Mouse (Mus musculus): ENCODE data around the gene Ccdc92b. TPM values are rescaled to one million over a fixed set of nuclear protein-coding genes. Genes with fewer than 3 reads are reported as not detected.
"Not testable (repeated sequence)": the region's sequence is repeated elsewhere in the genome, so short reads cannot be mapped to it uniquely, and the experiment has no call there.

Ccdc92b gene
- polyA plus RNA-seq (2015; fragmentation: Nextera tagmentation; extraction: Ambion mirVana): 3.3 and 4.0 TPM in 2 replicates

- WGBS: under 1% methylated on average over 56 of the region's 63 CpGs
- ATAC-seq (replicated peaks): peak; percentile 89
- H3K9ac ChIP-seq: peak within 1 kb of the TSS; percentile 56
- H3K27me3 ChIP-seq (replicated peaks): no peaks in the 10 kb centered on the region
- H3K27ac ChIP-seq: peak within 1 kb of the TSS; percentile 52
- no peaks in the 10 kb centered on the region for H3K9me3 ChIP-seq
- H3K4me1 ChIP-seq: peaks cover 13% of the 10 kb centered on the region
- peak within 1 kb of the TSS; percentile 63 for H3K4me2 ChIP-seq
- peak within 1 kb of the TSS; percentile 54 for H3K4me3 ChIP-seq
- no peaks in the 10 kb centered on the region for H3K36me3 ChIP-seq (replicated peaks)
Observed at GRCm38 (mm10) chr11:74619201-74619955, at the start of gene Ccdc92b. Ccdc92b (plus strand) TSS chr11:74619605.

GRCm38 (mm10) chr11:74569735-74570134, 49.7 kb upstream of the Ccdc92b start:
- Histone ChIP-seq H3K36me3 (replicated peaks) (no peaks in the 10 kb centered on the region), H3K27ac (no peak overlapping the region), H3K9me3 (no peaks in the 10 kb centered on the region), H3K9ac (no peak overlapping the region), H3K4me1 (peaks cover 6% of the 10 kb centered on the region), H3K27me3 (replicated peaks) (no peaks in the 10 kb centered on the region), H3K4me3 (no peak overlapping the region), H3K4me2 (no peak overlapping the region)
- WGBS: 74% methylated on average over 6 of the region's 6 CpGs
- ATAC-seq (replicated peaks): no peak

GRCm38 (mm10) chr11:74572459-74573061, 46.8 kb upstream of the Ccdc92b start:
- ATAC-seq (replicated peaks): no peak
- Histone ChIP-seq H3K9ac (no peak overlapping the region), H3K27me3 (replicated peaks) (no peaks in the 10 kb centered on the region), H3K4me1 (peaks cover 6% of the 10 kb centered on the region), H3K36me3 (replicated peaks) (no peaks in the 10 kb centered on the region), H3K27ac (no peak overlapping the region), H3K4me2 (no peak overlapping the region), H3K4me3 (no peak overlapping the region), H3K9me3 (no peaks in the 10 kb centered on the region)
- WGBS: 74% methylated on average over 6 of the region's 6 CpGs

GRCm38 (mm10) chr11:74574768-74575434, 44.5 kb upstream of the Ccdc92b start:
- Histone ChIP-seq H3K4me3 (no peak overlapping the region), H3K27me3 (replicated peaks) (no peaks in the 10 kb centered on the region), H3K9me3 (no peaks in the 10 kb centered on the region), H3K9ac (no peak overlapping the region), H3K36me3 (replicated peaks) (no peaks in the 10 kb centered on the region), H3K4me2 (no peak overlapping the region), H3K27ac (no peak overlapping the region), H3K4me1 (peaks cover 6% of the 10 kb centered on the region)
- no peak for ATAC-seq (replicated peaks)
- 88% methylated on average over 4 of the region's 4 CpGs for WGBS

DNA sequence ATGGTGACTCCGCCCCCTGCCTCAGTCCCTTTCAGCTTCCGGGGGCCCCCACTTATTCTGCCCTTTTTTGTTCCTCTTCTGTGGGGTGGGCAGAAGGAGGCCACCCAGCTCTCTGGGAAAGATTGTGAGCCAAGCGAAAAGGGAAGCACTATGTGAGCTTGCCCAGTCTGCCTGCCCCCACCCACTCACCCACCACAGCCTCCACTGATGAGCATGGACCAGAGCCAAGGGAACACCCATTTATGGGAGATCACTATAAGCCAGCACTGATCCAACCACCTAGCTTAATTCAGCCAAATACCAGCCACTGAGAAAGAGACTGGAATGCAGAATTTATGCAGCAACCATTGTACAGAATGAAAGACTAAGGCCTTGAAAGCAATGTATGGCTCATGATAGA, 43.5 kb upstream of the Ccdc92b start:
- no peak for ATAC-seq (replicated peaks)
- 72% methylated on average over 3 of the region's 3 CpGs for WGBS
- no peak overlapping the region for H3K4me3 ChIP-seq

DNA sequence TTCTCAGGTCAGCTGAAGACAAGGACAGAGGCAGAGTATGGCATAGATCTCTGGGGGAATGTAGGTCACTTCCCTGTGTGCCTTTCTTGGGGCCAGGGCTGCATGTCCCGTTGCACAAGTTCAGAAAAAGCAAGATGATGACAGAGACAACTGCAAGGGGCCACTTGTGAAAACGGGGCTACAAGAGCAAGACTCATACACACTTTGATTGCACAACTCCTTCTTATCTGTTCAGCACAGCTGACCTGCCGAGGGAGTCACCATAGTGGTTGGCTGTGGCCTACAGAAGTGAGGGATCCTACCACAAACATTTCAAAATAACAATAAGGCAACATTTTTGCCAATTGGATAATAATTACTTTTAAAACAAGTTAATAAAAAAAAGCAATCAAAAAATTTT, 42.3 kb upstream of the Ccdc92b start:
- whole genome bisulfite sequencing: 65% methylated on average over 3 of the region's 3 CpGs

More for the DNA sequence above, 43.5 kb upstream of the Ccdc92b start:
- H3K27me3 ChIP-seq (replicated peaks): no peaks in the 10 kb centered on the region
- H3K9ac ChIP-seq: no peak overlapping the region
- peaks cover 6% of the 10 kb centered on the region for H3K4me1 ChIP-seq
- no peak overlapping the region for H3K4me2 ChIP-seq
- H3K9me3 ChIP-seq: no peaks in the 10 kb centered on the region
- no peak overlapping the region for H3K27ac ChIP-seq
- H3K36me3 ChIP-seq (replicated peaks): no peaks in the 10 kb centered on the region

GRCm38 (mm10) chr11:74581333-74581732, 38.1 kb upstream of the Ccdc92b start:
- H3K4me2 ChIP-seq; H3K4me1 ChIP-seq; H3K27me3 ChIP-seq (replicated peaks); H3K9ac ChIP-seq; ATAC-seq (replicated peaks); H3K36me3 ChIP-seq (replicated peaks); H3K9me3 ChIP-seq; H3K4me3 ChIP-seq; H3K27ac ChIP-seq: not testable (repeated sequence)
- 60% methylated on average over 4 of the region's 4 CpGs for WGBS

More for the DNA sequence above, 42.3 kb upstream of the Ccdc92b start:
- Histone ChIP-seq H3K4me2 (no peak overlapping the region), H3K9me3 (no peaks in the 10 kb centered on the region), H3K27me3 (replicated peaks) (no peaks in the 10 kb centered on the region), H3K4me1 (peaks cover 6% of the 10 kb centered on the region), H3K4me3 (no peak overlapping the region), H3K27ac (no peak overlapping the region), H3K9ac (no peak overlapping the region), H3K36me3 (replicated peaks) (no peaks in the 10 kb centered on the region)
- ATAC-seq (replicated peaks): no peak

DNA sequence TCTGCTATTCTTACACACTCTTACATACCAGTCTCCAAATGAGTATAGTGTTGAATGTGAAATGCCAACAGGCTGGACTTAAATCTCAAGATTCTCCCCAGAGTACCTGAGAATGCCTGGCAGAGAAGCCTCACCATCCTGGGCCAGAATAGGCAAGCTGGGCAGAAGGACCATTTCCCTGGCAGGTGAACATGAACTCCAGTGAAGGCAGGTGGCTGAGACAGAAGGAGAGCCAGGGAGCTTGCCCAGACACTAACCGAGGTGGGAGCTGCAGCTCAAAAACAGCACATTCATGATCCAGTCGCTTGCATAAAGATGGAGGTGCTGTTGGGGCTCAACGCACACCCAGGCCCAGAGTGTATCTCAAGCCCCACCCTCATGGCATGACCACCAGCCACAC, 36.9 kb upstream of the Ccdc92b start:
- Histone ChIP-seq H3K27ac (no peak overlapping the region), H3K9me3 (no peaks in the 10 kb centered on the region), H3K4me3 (no peak overlapping the region), H3K27me3 (replicated peaks) (no peaks in the 10 kb centered on the region), H3K4me1 (peaks cover 9% of the 10 kb centered on the region; the same call in 1 of the 2 replicates), H3K36me3 (replicated peaks) (no peaks in the 10 kb centered on the region), H3K4me2 (no peak overlapping the region), H3K9ac (no peak overlapping the region)
- ATAC-seq (replicated peaks): no peak
- 82% methylated on average over 3 of the region's 3 CpGs for WGBS

DNA sequence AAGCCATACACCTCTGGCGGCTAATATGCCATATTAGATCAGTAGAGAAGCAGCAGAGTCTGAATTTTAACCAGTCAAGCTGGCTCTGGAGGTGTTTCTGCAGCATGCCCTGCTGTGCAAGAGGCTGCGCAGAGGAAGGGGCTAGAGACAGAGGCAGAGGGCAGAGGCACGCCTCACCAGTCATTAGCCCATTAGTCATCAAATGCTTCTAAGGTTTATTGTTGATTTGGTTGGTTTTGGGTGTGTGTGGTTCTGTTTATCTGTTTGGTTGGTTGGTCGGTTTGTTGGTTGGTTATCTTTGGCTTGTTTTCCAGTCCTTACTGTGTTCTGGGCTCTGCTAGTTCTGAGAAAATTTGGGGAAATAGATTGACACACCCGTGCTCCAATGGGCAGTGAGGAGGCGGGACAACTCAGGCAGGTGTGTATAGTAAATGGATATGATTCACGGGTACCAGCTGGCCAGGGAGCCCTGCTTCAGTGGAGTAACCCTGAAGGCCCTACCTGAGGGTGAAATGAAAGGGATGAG, 35.5 kb upstream of the Ccdc92b start:
- WGBS: 70% methylated on average over 7 of the region's 7 CpGs
- no peak for ATAC-seq (replicated peaks)
- Histone ChIP-seq H3K4me2 (no peak overlapping the region), H3K9ac (no peak overlapping the region), H3K4me1 (peaks cover 23% of the 10 kb centered on the region), H3K9me3 (no peaks in the 10 kb centered on the region), H3K36me3 (replicated peaks) (no peaks in the 10 kb centered on the region), H3K4me3 (no peak overlapping the region), H3K27ac (no peak overlapping the region), H3K27me3 (replicated peaks) (peaks cover 8% of the 10 kb centered on the region; the same call in 1 of the 2 replicates)

DNA sequence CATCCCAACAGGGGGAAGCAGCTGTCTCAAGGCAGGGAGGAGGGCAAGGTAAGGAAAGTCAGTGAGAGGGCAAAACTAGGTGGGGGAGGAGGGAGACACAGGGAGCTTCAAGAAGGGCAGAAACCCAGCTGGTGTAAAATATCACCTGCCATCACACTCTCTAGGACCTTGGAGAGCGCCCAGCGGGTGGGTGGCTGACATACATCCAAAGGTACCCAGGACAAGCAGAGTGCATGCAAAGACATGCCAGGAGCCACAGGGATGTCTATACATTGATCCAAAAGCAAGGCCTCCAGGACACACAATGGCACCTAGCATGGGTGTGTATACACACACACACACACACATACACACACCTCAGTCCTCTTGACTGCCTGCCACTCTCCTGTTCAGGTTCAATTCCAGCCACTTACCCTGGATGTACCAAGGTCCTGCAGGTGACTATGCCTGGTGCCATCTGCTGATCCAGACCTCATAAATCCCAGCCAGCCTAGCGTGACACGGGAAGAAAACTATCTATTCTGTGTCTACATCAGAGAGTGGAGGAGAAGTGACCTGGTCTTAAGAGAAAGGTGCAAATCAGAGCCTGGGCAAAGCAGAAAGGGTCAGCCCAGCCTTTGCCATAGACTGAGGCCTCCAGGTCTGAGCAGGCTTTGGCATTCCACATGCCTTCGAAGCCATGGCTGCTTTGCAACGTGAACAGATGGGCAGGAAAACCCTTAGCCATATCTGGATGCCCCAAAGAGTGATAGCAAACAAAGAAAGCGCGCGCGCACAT, 34.3 kb upstream of the Ccdc92b start:
- H3K4me1 ChIP-seq: peaks cover 26% of the 10 kb centered on the region

GRCm38 (mm10) chr11:74586401-74586800, 33.0 kb upstream of the Ccdc92b start:
- no peak overlapping the region for H3K4me3 ChIP-seq
- no peak overlapping the region for H3K9ac ChIP-seq
- WGBS: 66% methylated on average over 5 of the region's 5 CpGs
- no peaks in the 10 kb centered on the region for H3K9me3 ChIP-seq
- H3K4me2 ChIP-seq: no peak overlapping the region
- H3K27ac ChIP-seq: no peak overlapping the region
- peaks cover 33% of the 10 kb centered on the region for H3K4me1 ChIP-seq
- H3K36me3 ChIP-seq (replicated peaks): no peaks in the 10 kb centered on the region
- H3K27me3 ChIP-seq (replicated peaks): peaks cover 20% of the 10 kb centered on the region; the same call in 1 of the 2 replicates
- no peak for ATAC-seq (replicated peaks)

More for the DNA sequence above, 34.3 kb upstream of the Ccdc92b start:
- H3K4me2 ChIP-seq: no peak overlapping the region
- H3K9ac ChIP-seq: no peak overlapping the region
- H3K4me3 ChIP-seq: no peak overlapping the region
- no peaks in the 10 kb centered on the region for H3K36me3 ChIP-seq (replicated peaks)
- H3K27ac ChIP-seq: no peak overlapping the region
- H3K9me3 ChIP-seq: no peaks in the 10 kb centered on the region
- no peak for ATAC-seq (replicated peaks)
- peaks cover 15% of the 10 kb centered on the region; the same call in 1 of the 2 replicates for H3K27me3 ChIP-seq (replicated peaks)
- 73% methylated on average over 10 of the region's 10 CpGs for WGBS

Data from midbrain, embryonic 15.5 days (tissue).